Mouse (Mus musculus) hindbrain, embryonic 16.5 days (tissue): ENCODE results near the gene Trpv2. TPM values are rescaled to one million over a fixed set of nuclear protein-coding genes. Genes with fewer than 3 reads are reported as not detected.
A peak's percentile ranks its signal among the peaks of the same experiment; 100 is the strongest.

Experiments used
- ATAC-seq: fragments of 200-750 bp; cut with Nextera tagmentation; 2 replicates; pipeline ENCODE4 v1.8.0; 2017; ENCODE audit warnings: moderate TSS enrichment, moderate library complexity
- H3K27ac ChIP-seq: fragments of 300-500 bp; sonication (generic); 2 replicates; pipeline ENCODE4 v1.5.1; 2014; ENCODE audit warnings: low read depth, mild to moderate bottlenecking, control low read depth, low read length, moderate library complexity
- H3K27me3 ChIP-seq: fragments of 300-500 bp; sonication (generic); replicated peaks from 2 replicates; pipeline ENCODE4 v1.6.1; 2014; ENCODE audit warnings: low read length; ENCODE audit not compliant: control insufficient read depth, insufficient read depth
- H3K36me3 ChIP-seq: fragments of 300-500 bp; sonication (generic); 2 replicates; pipeline ENCODE4 v1.6.1; 2014; ENCODE audit warnings: mild to moderate bottlenecking, low read length, moderate library complexity, mixed read lengths; ENCODE audit not compliant: control insufficient read depth, insufficient read depth
- H3K4me1 ChIP-seq: fragments of 300-500 bp; sonication (generic); 2 replicates; pipeline ENCODE4 v1.6.1; 2014; ENCODE audit warnings: low read depth, low read length; ENCODE audit not compliant: control insufficient read depth, insufficient read depth
- H3K4me2 ChIP-seq: fragments of 300-500 bp; sonication (generic); 2 replicates; pipeline ENCODE4 v1.6.1; 2014; ENCODE audit warnings: mild to moderate bottlenecking, low read length, control low read depth, moderate library complexity
- H3K4me3 ChIP-seq: fragments of 300-500 bp; sonication (generic); 2 replicates; pipeline ENCODE4 v1.5.1; 2014; ENCODE audit warnings: mild to moderate bottlenecking, low read length, control low read depth, moderate library complexity
- H3K9ac ChIP-seq: fragments of 300-500 bp; sonication (generic); 2 replicates; pipeline ENCODE4 v1.6.1; 2014; ENCODE audit warnings: low read depth, mild to moderate bottlenecking, control low read depth, low read length, moderate library complexity
- H3K9me3 ChIP-seq: fragments of 300-500 bp; sonication (generic); 2 replicates; pipeline ENCODE4 v1.6.1; 2014; ENCODE audit warnings: mild to moderate bottlenecking, low read length, moderate library complexity; ENCODE audit not compliant: control insufficient read depth
- WGBS: fragments of 180-500 bp; shearing (Covaris S2); extraction: QIAGEN DNeasy Blood & Tissue Kit; methylation state at CpG from one replicate; pipeline ENCODE4 v1.1.7; 2014; 5-methylcytosine and 5-hydroxymethylcytosine counted together
- polyA plus RNA-seq: library from polyadenylated mRNA; unstranded; fragments of >200 nt; fragmentation: Nextera tagmentation; extraction: Ambion mirVana; gene quantifications from 2 replicates; pipeline ENCODE4 v1.2.1, GENCODE M21; 2015

Gene Trpv2
- polyA plus RNA-seq, 1 experiment from 2014 or later, result 35.3 TPM

DNA sequence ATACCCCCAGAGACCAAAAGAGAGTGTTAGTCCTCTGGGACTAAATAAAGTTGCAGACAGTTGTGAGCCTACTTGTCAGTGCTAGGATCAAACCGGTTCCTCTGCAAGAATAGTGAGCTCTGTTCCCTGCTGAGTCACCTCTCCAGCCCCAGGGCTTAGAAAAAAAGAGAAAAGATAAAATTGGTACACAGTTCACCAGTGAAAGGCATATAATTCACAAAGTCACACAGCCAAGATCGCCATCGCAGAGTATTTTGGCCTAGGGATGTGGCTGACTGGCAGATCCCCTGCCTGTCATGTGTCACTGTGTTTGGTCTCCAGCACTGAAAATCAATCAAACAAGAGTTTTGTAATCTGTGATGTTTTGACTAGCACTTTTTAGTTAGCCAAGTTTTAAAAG lies 6.0 kb upstream of the Trpv2 start:
- Histone ChIP-seq H3K4me2 (no peak overlapping the region), H3K36me3 (no peaks in the 10 kb centered on the region), H3K27me3 (no peaks in the 10 kb centered on the region), H3K27ac (no peak overlapping the region), H3K9me3 (no peaks in the 10 kb centered on the region), H3K4me3 (no peak overlapping the region), H3K9ac (no peak overlapping the region), H3K4me1 (no peaks in the 10 kb centered on the region)
- no peak for ATAC-seq
- 74% methylated on average over 3 of the region's 3 CpGs for WGBS

DNA sequence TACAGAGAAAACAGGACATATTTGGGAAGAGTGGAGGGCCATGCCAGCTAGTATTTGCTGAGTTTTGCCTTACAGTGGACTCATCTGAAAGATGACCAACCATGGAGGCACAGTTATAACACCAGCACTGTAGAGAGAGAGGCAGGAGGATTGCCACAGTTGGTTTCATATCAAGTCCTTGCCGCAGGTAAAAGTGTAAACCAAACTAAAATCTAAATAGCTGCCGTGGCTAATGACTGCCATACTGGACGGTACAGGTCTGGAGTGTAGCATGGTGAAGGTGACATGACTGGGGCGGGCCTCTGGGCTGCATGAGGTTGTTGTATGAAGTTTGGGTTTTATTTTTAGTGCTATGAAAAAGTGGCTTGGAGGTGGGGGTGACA lies 408 bp downstream of the Trpv2 start:
- no peak overlapping the region for H3K9ac ChIP-seq
- no peak overlapping the region; the same call in 1 of the 2 replicates for H3K4me2 ChIP-seq
- no peak overlapping the region for H3K4me3 ChIP-seq
- no peak for ATAC-seq
- WGBS, result 77% methylated on average over 4 of the region's 4 CpGs
- no peaks in the 10 kb centered on the region for H3K9me3 ChIP-seq
- H3K4me1 ChIP-seq, result no peaks in the 10 kb centered on the region; the same call in none of the 2 replicates
- H3K27ac ChIP-seq, result no peak overlapping the region
- H3K27me3 ChIP-seq, result no peaks in the 10 kb centered on the region
- no peaks in the 10 kb centered on the region for H3K36me3 ChIP-seq

DNA sequence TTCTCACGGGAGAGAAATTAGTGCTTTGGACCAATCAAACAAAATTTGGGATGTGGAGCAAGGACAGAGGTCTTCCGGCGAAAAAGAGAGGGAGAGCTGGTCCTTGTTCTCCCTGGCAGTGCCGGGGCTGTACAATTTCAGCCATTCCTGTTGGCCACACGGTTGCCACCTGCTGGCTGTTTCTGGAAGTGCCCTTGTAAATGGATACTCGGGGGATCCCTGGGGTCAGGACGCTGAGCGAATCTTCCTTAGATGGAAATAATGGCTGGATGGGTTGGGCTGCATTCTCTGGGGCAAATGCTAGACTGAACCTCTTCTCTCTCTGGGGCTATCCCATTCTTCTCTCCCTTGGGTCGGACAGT lies 992 bp downstream of the Trpv2 start:
- WGBS, result under 1% methylated on average over 9 of the region's 9 CpGs
- peak overlapping the region; percentile 94 for H3K4me2 ChIP-seq
- ATAC-seq, result peak; percentile 80

DNA sequence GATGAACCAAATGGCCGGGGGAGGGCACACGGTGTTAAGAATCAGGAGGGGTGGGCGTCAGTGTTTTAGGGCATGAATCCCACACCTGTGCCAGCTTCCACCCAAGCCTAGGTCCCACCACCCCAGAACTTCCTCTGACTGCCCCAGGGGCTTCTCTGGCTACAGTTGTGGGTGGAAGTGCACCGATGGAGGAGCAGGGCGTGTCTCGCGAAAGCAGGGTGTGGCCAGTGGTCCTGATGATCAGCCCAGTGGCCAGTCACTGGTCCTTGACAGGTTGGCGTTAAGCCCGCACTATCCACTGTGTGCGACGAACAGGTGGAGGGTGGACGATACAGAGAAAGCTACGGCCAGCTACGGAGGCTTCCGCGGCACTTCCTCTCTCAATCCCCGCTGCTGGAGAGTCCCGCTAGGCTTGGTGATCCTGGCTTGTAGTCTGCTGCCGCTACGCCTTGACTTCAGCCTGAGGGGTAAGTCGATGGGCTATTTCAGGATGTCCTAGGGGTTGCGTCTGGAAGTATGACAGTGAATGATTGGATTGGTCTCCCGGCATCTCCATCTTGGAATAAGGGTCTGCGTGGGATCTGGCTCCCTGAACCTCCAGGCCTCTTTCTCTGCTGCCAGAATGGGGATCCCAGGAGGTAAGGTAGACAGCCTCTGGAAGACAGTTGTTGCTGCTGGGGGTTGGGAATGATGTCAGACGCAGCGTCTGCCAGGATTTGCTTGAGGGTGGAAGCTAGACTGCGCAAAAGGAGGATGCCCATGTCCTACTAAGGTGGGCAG lies 1.6 kb downstream of the Trpv2 start:
- Histone ChIP-seq H3K4me2 (peak overlapping the region; percentile 94), H3K9ac (peak overlapping the region; percentile 80), H3K9me3 (no peaks in the 10 kb centered on the region), H3K27ac (peak overlapping the region; percentile 80), H3K4me3 (peak overlapping the region; percentile 58), H3K36me3 (no peaks in the 10 kb centered on the region), H3K4me1 (no peaks in the 10 kb centered on the region; the same call in none of the 2 replicates), H3K27me3 (no peaks in the 10 kb centered on the region)
- 3% methylated on average over 27 of the region's 27 CpGs for WGBS
- ATAC-seq, result peak; percentile 78

More for the DNA sequence above, 992 bp downstream of the Trpv2 start:
- H3K36me3 ChIP-seq, result no peaks in the 10 kb centered on the region
- H3K4me3 ChIP-seq, result peak overlapping the region; percentile 58
- peak overlapping the region; percentile 80 for H3K27ac ChIP-seq
- no peaks in the 10 kb centered on the region; the same call in none of the 2 replicates for H3K4me1 ChIP-seq
- no peaks in the 10 kb centered on the region for H3K27me3 ChIP-seq
- H3K9me3 ChIP-seq, result no peaks in the 10 kb centered on the region
- H3K9ac ChIP-seq, result peak overlapping the region; percentile 80

DNA sequence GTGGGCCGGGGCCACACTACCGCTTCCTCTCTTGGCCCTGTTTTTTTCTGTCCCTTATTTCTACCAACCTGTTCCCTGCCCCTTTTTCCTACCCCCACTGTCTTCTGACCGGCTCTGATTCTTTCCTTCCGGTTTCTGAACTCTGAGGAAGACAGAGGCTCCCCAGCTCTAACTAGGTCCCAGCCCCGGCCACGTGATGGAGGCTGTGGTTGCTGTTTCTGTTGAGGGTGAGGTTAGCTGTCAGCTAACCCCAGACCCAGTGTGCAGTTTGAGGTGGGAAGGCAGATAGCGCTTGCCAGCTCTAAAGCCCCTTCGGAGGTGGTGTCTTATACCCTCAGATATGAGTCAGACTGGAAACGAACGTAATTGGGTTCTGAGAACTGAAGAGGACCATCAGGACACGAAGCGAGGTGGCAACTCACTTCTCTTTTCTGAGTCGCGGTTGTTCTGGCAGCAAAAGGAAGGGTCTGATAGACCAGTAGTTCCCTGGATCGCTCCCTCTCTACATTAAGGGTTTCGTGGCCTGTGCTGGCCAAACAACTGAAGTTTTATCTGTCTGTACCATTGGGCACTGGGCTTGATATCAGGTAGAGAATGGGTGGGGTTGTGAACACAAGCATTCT lies 2.4 kb downstream of the Trpv2 start:
- ATAC-seq, result 0 out of 2 replicates have a peak, but pooled peaks have one; percentile 7
- peak overlapping the region; percentile 94 for H3K4me2 ChIP-seq
- peak overlapping the region; percentile 80 for H3K27ac ChIP-seq
- H3K27me3 ChIP-seq, result no peaks in the 10 kb centered on the region
- H3K9ac ChIP-seq, result peak overlapping the region; percentile 80
- H3K36me3 ChIP-seq, result no peaks in the 10 kb centered on the region
- H3K4me3 ChIP-seq, result peak overlapping the region; percentile 58
- 56% methylated on average over 16 of the region's 16 CpGs for WGBS
- no peaks in the 10 kb centered on the region; the same call in none of the 2 replicates for H3K4me1 ChIP-seq
- no peaks in the 10 kb centered on the region for H3K9me3 ChIP-seq

DNA sequence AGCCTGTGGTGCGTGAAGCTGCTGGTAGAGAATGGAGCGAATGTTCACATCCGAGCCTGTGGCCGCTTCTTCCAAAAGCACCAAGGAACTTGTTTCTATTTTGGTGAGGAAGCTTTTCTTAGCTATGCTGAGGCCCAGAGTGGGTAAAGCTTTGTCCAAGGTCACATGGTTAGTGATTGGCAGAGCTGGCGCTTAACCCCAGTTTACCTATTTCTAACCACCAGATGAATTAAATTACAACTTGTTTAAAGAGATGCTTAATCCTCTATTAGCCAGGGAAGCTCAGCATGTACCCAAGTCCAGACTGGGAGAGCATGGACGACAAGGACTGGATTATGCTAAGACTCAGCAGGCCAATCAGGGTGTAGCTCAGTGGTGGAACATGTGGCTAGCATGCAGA lies 8.7 kb downstream of the Trpv2 start:
- Histone ChIP-seq H3K27me3 (no peaks in the 10 kb centered on the region), H3K9ac (no peak overlapping the region), H3K4me1 (no peaks in the 10 kb centered on the region), H3K9me3 (no peaks in the 10 kb centered on the region), H3K27ac (no peak overlapping the region), H3K36me3 (peaks cover 13% of the 10 kb centered on the region), H3K4me2 (no peak overlapping the region), H3K4me3 (no peak overlapping the region)
- no peak for ATAC-seq
- WGBS, result 58% methylated on average over 6 of the region's 6 CpGs

DNA sequence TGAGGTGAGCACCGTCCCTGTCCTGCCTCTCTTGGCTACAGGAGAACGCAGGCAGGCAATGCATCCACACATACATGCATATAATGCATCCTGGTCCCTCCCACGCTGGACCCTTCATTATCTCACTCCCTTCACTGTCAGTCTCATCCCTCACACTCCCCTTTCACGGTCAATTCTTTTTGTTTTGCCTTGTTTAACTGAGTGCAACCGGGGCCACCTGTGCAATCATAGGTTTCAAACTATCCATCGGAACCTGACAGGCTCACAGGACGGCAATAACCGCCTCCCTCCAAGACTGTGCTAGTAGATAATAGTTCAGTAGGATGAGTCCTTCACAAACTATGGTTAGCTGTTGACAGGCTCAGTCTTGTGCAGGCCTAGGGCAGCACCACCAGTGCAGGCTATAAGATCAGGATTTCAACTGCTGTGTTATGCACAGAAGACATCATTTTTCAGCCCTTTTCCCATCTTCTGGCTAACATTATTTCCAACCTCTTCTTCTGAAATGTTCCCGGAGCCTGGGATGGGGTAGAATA lies 10.5 kb downstream of the Trpv2 start:
- no peak overlapping the region for H3K4me2 ChIP-seq
- H3K36me3 ChIP-seq, result peaks cover 13% of the 10 kb centered on the region
- WGBS, result 81% methylated on average over 9 of the region's 9 CpGs
- H3K27me3 ChIP-seq, result no peaks in the 10 kb centered on the region
- no peak for ATAC-seq
- no peak overlapping the region for H3K4me3 ChIP-seq
- no peaks in the 10 kb centered on the region for H3K9me3 ChIP-seq
- H3K4me1 ChIP-seq, result no peaks in the 10 kb centered on the region
- H3K27ac ChIP-seq, result no peak overlapping the region
- H3K9ac ChIP-seq, result no peak overlapping the region

DNA sequence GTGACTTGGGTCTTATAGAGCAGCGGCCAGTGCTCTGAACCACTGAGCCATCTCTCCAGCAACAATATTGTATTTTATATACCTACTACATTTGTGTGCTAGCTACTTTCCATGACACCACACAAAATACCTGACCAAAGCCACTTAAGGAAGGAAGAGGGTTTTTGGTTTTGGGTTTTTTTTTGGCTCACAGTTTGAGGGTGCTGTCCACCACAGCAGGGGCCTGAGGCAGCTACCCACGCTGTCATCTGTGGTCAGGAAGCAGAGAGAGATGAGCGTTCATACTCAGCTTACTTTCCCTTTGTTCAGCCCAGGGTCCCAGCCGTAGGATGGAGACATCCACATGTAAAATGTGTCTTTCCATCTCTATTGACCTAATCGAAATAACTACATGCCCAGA lies 12.7 kb downstream of the Trpv2 start:
- H3K27ac ChIP-seq, result no peak overlapping the region
- H3K27me3 ChIP-seq, result no peaks in the 10 kb centered on the region
- H3K4me2 ChIP-seq, result no peak overlapping the region
- no peaks in the 10 kb centered on the region for H3K9me3 ChIP-seq
- WGBS, result 86% methylated on average over 5 of the region's 5 CpGs
- no peak for ATAC-seq
- peaks cover 16% of the 10 kb centered on the region for H3K36me3 ChIP-seq
- no peak overlapping the region for H3K9ac ChIP-seq
- H3K4me3 ChIP-seq, result no peak overlapping the region
- no peaks in the 10 kb centered on the region for H3K4me1 ChIP-seq

DNA sequence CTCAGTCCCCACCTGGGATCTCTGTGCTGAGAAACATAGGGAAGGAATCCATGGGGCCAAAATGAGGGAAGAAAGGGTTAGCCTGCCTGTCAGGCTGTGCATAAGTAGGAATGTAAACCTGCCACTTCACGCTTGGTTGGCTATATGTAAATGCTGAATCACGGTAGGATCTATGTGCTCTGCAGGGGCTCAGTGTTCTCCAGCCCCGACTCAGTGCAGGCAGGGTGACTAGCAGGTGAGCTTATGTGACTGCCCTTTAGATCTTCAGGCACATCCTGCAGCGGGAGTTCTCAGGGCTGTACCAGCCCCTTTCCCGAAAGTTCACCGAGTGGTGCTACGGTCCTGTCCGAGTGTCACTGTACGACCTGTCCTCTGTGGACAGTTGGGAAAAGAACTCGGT lies 15.1 kb downstream of the Trpv2 start:
- Histone ChIP-seq H3K4me2 (no peak overlapping the region), H3K27me3 (no peaks in the 10 kb centered on the region), H3K36me3 (peaks cover 19% of the 10 kb centered on the region), H3K4me3 (no peak overlapping the region), H3K9me3 (no peaks in the 10 kb centered on the region), H3K4me1 (no peaks in the 10 kb centered on the region), H3K27ac (no peak overlapping the region), H3K9ac (no peak overlapping the region)
- 77% methylated on average over 10 of the region's 10 CpGs for WGBS
- ATAC-seq, result no peak
